Mouse (Mus musculus): ENCODE results near the gene Gpr142. TPM values are rescaled to one million over a fixed set of nuclear protein-coding genes. Genes with fewer than 3 reads are reported as not detected.

Gpr142 gene
- polyA plus RNA-seq, 1 experiment from 2014 or later: not detected

GRCm38 (mm10) chr11:114851269-114851607 is 52.5 kb downstream of the Gpr142 start:
- H3K9ac ChIP-seq (replicated peaks; ENCODE audit: low read length): peak overlapping the region; percentile 51
- ATAC-seq (ENCODE audit: low FRiP score, low TSS enrichment) (no peak), DNase-seq (peak; percentile 61)
- no peaks in the 10 kb centered on the region for H3K9me3 ChIP-seq (ENCODE audit: control insufficient read depth, low read length)
- under 1% methylated on average over 27 of the region's 27 CpGs for WGBS
- peak overlapping the region; percentile 52 for H3K4me3 ChIP-seq (replicated peaks; ENCODE audit: low read depth, low read length)
- H3K4me1 ChIP-seq (ENCODE audit: control insufficient read depth, insufficient read depth, low read length): peaks cover 17% of the 10 kb centered on the region
- H3K36me3 ChIP-seq (ENCODE audit: control insufficient read depth, insufficient read depth, low read length): no peaks in the 10 kb centered on the region
- H3K4me2 ChIP-seq (ENCODE audit: low read length): peak overlapping the region; percentile 97
- H3K27ac ChIP-seq (replicated peaks; ENCODE audit: low read depth, low read length): no peak overlapping the region
- peaks cover 50% of the 10 kb centered on the region for H3K27me3 ChIP-seq (ENCODE audit: control insufficient read depth, insufficient read depth, low read length)

GRCm38 (mm10) chr11:114851608-114852310 is 53.0 kb downstream of the Gpr142 start:
- peak overlapping the region; percentile 52 for H3K4me3 ChIP-seq (replicated peaks; ENCODE audit: low read depth, low read length)
- ATAC-seq (ENCODE audit: low FRiP score, low TSS enrichment): no peak
- WGBS: under 1% methylated on average over 65 of the region's 65 CpGs
- no peaks in the 10 kb centered on the region for H3K36me3 ChIP-seq (ENCODE audit: control insufficient read depth, insufficient read depth, low read length)
- peaks cover 17% of the 10 kb centered on the region for H3K4me1 ChIP-seq (ENCODE audit: control insufficient read depth, insufficient read depth, low read length)
- peak overlapping the region; percentile 51 for H3K9ac ChIP-seq (replicated peaks; ENCODE audit: low read length)
- H3K9me3 ChIP-seq (ENCODE audit: control insufficient read depth, low read length): no peaks in the 10 kb centered on the region
- DNase-seq: peak; percentile 75
- H3K27me3 ChIP-seq (ENCODE audit: control insufficient read depth, insufficient read depth, low read length): peaks cover 50% of the 10 kb centered on the region
- H3K4me2 ChIP-seq (ENCODE audit: low read length): peak overlapping the region; percentile 97
- H3K27ac ChIP-seq (replicated peaks; ENCODE audit: low read depth, low read length): no peak overlapping the region

- DNase-seq (peak; percentile 29), ATAC-seq (ENCODE audit: low FRiP score, low TSS enrichment) (no peak)
- H3K9ac ChIP-seq (replicated peaks; ENCODE audit: low read length): peak overlapping the region; percentile 51
- H3K36me3 ChIP-seq (ENCODE audit: control insufficient read depth, insufficient read depth, low read length): no peaks in the 10 kb centered on the region
- peaks cover 50% of the 10 kb centered on the region for H3K27me3 ChIP-seq (ENCODE audit: control insufficient read depth, insufficient read depth, low read length)
- peak overlapping the region; percentile 52 for H3K4me3 ChIP-seq (replicated peaks; ENCODE audit: low read depth, low read length)
- H3K4me1 ChIP-seq (ENCODE audit: control insufficient read depth, insufficient read depth, low read length): peaks cover 17% of the 10 kb centered on the region
- 2% methylated on average over 40 of the region's 40 CpGs for WGBS
- H3K27ac ChIP-seq (replicated peaks; ENCODE audit: low read depth, low read length): no peak overlapping the region
- H3K4me2 ChIP-seq (ENCODE audit: low read length): peak overlapping the region; percentile 97
- no peaks in the 10 kb centered on the region for H3K9me3 ChIP-seq (ENCODE audit: control insufficient read depth, low read length)
Measured at GRCm38 (mm10) chr11:114852311-114853173, 53.8 kb downstream of the Gpr142 start.

- no peaks in the 10 kb centered on the region for H3K36me3 ChIP-seq (ENCODE audit: control insufficient read depth, insufficient read depth, low read length)
- no peak for DNase-seq
- no peak overlapping the region for H3K9ac ChIP-seq (replicated peaks; ENCODE audit: low read length)
- no peaks in the 10 kb centered on the region for H3K9me3 ChIP-seq (ENCODE audit: control insufficient read depth, low read length)
- no peak for ATAC-seq (ENCODE audit: low FRiP score, low TSS enrichment)
- H3K4me1 ChIP-seq (ENCODE audit: control insufficient read depth, insufficient read depth, low read length): peaks cover 17% of the 10 kb centered on the region
- peak overlapping the region; percentile 97 for H3K4me2 ChIP-seq (ENCODE audit: low read length)
- no peak overlapping the region for H3K27ac ChIP-seq (replicated peaks; ENCODE audit: low read depth, low read length)
- whole genome bisulfite sequencing: 17% methylated on average over 7 of the region's 7 CpGs
- peaks cover 50% of the 10 kb centered on the region for H3K27me3 ChIP-seq (ENCODE audit: control insufficient read depth, insufficient read depth, low read length)
- no peak overlapping the region for H3K4me3 ChIP-seq (replicated peaks; ENCODE audit: low read depth, low read length)
Measured at GRCm38 (mm10) chr11:114853174-114853838, 54.6 kb downstream of the Gpr142 start.

- no peak for DNase-seq
- no peak for ATAC-seq (ENCODE audit: low FRiP score, low TSS enrichment)
- WGBS: 80% methylated on average over 6 of the region's 6 CpGs
- H3K27me3 ChIP-seq (ENCODE audit: control insufficient read depth, insufficient read depth, low read length): peaks cover 42% of the 10 kb centered on the region
- no peak overlapping the region for H3K27ac ChIP-seq (replicated peaks; ENCODE audit: low read depth, low read length)
- peaks cover 17% of the 10 kb centered on the region for H3K4me1 ChIP-seq (ENCODE audit: control insufficient read depth, insufficient read depth, low read length)
- no peaks in the 10 kb centered on the region for H3K36me3 ChIP-seq (ENCODE audit: control insufficient read depth, insufficient read depth, low read length)
- no peak overlapping the region for H3K4me2 ChIP-seq (ENCODE audit: low read length)
- no peak overlapping the region for H3K4me3 ChIP-seq (replicated peaks; ENCODE audit: low read depth, low read length)
- no peak overlapping the region for H3K9ac ChIP-seq (replicated peaks; ENCODE audit: low read length)
- no peaks in the 10 kb centered on the region for H3K9me3 ChIP-seq (ENCODE audit: control insufficient read depth, low read length)
Measured at GRCm38 (mm10) chr11:114854581-114854980, 55.9 kb downstream of the Gpr142 start.

- WGBS: 91% methylated on average over 5 of the region's 5 CpGs
- ATAC-seq (ENCODE audit: low FRiP score, low TSS enrichment) (no peak), DNase-seq (no peak)
- Histone ChIP-seq H3K4me1 (ENCODE audit: control insufficient read depth, insufficient read depth, low read length) (peaks cover 11% of the 10 kb centered on the region), H3K27me3 (ENCODE audit: control insufficient read depth, insufficient read depth, low read length) (peaks cover 27% of the 10 kb centered on the region), H3K36me3 (ENCODE audit: control insufficient read depth, insufficient read depth, low read length) (no peaks in the 10 kb centered on the region), H3K9ac (replicated peaks; ENCODE audit: low read length) (no peak overlapping the region), H3K9me3 (ENCODE audit: control insufficient read depth, low read length) (no peaks in the 10 kb centered on the region), H3K4me3 (replicated peaks; ENCODE audit: low read depth, low read length) (no peak overlapping the region), H3K4me2 (ENCODE audit: low read length) (no peak overlapping the region), H3K27ac (replicated peaks; ENCODE audit: low read depth, low read length) (no peak overlapping the region)
Measured at GRCm38 (mm10) chr11:114856125-114856524, 57.4 kb downstream of the Gpr142 start.

Other genes with a start within 250 kb of the Gpr142 start
- 707 and 859 TPM in 2 replicates for gene Rpl38, start 130.4 kb upstream of the Gpr142 start, polyA plus RNA-seq (2014; fragmentation: Nextera tagmentation; extraction: Ambion mirVana)
- 25.2 and 31.0 TPM in 2 replicates for gene Ttyh2, start 123.5 kb upstream of the Gpr142 start, polyA plus RNA-seq (2014; fragmentation: Nextera tagmentation; extraction: Ambion mirVana)
- 1.7 and 1.9 TPM in 2 replicates for gene Dnaic2, start 71.5 kb upstream of the Gpr142 start, polyA plus RNA-seq (2014; fragmentation: Nextera tagmentation; extraction: Ambion mirVana)
- 0.88 and 0.96 TPM in 2 replicates for gene Kif19a, start 33.5 kb upstream of the Gpr142 start, polyA plus RNA-seq (2014; fragmentation: Nextera tagmentation; extraction: Ambion mirVana)
- gene Btbd17, start 3.0 kb upstream of the Gpr142 start, polyA plus RNA-seq (2014; fragmentation: Nextera tagmentation; extraction: Ambion mirVana): 18.6 and 21.6 TPM in 2 replicates
- gene Gprc5c, start 52.2 kb downstream of the Gpr142 start, polyA plus RNA-seq (2014; fragmentation: Nextera tagmentation; extraction: Ambion mirVana): 2.1 and 7.0 TPM in 2 replicates
- gene Cd300a, start 91.1 kb downstream of the Gpr142 start, polyA plus RNA-seq (2014; fragmentation: Nextera tagmentation; extraction: Ambion mirVana): 0.72 and 1.7 TPM in 2 replicates
- gene Cd300lb, start 135.5 kb downstream of the Gpr142 start, polyA plus RNA-seq (2014; fragmentation: Nextera tagmentation; extraction: Ambion mirVana): 0.21 TPM in 1 of 2 replicates, not detected in the other
- gene Cd300c, start 170.2 kb downstream of the Gpr142 start, polyA plus RNA-seq (2014; fragmentation: Nextera tagmentation; extraction: Ambion mirVana): not detected in 2 replicates
- 0.08 TPM in 1 of 2 replicates, not detected in the other for gene Cd300ld, start 191.0 kb downstream of the Gpr142 start, polyA plus RNA-seq (2014; fragmentation: Nextera tagmentation; extraction: Ambion mirVana)
- 0.84 and 1.2 TPM in 2 replicates for gene Cd300c2, start 203.0 kb downstream of the Gpr142 start, polyA plus RNA-seq (2014; fragmentation: Nextera tagmentation; extraction: Ambion mirVana)
- gene Cd300ld2, start 217.3 kb downstream of the Gpr142 start, polyA plus RNA-seq (2014; fragmentation: Nextera tagmentation; extraction: Ambion mirVana): not detected in 2 replicates
- not detected in 2 replicates for gene Cd300ld4, start 228.1 kb downstream of the Gpr142 start, polyA plus RNA-seq (2014; fragmentation: Nextera tagmentation; extraction: Ambion mirVana)
- not detected in 2 replicates for gene Cd300ld5, start 238.8 kb downstream of the Gpr142 start, polyA plus RNA-seq (2014; fragmentation: Nextera tagmentation; extraction: Ambion mirVana)
- not detected in 2 replicates for gene Cd300ld3, start 249.5 kb downstream of the Gpr142 start, polyA plus RNA-seq (2014; fragmentation: Nextera tagmentation; extraction: Ambion mirVana)